Mouse (Mus musculus) midbrain, postnatal 0 days (tissue): ENCODE data around the gene Kcnj12. TPM values are rescaled to one million over a fixed set of nuclear protein-coding genes. Genes with fewer than 3 reads are reported as not detected.

Experiments
- ATAC-seq: fragments of 200-750 bp; cut with Nextera tagmentation; 2 replicates; pipeline ENCODE4 v1.8.0; 2017; ENCODE audit warnings: moderate number of reproducible peaks, mild to moderate bottlenecking, moderate TSS enrichment, moderate library complexity; ENCODE audit not compliant: low FRiP score
- DNase-seq: peaks from one replicate; pipeline ENCODE4 v3.0.0-alpha.2; 2015; ENCODE audit warnings: low spot score
- H3K27ac ChIP-seq: fragments of 300-500 bp; sonication (generic); 2 replicates; pipeline ENCODE4 v1.5.1; 2014; ENCODE audit warnings: low read depth, mild to moderate bottlenecking, low read length, mixed read lengths
- H3K27me3 ChIP-seq: fragments of 300-500 bp; sonication (generic); 2 replicates; pipeline ENCODE4 v1.6.1; 2014; ENCODE audit warnings: low read length, control low read depth, mixed read lengths; ENCODE audit not compliant: insufficient read depth
- H3K36me3 ChIP-seq: fragments of 300-500 bp; sonication (generic); 2 replicates; pipeline ENCODE4 v1.6.1; 2014; ENCODE audit warnings: low read length, control low read depth, mixed read lengths; ENCODE audit not compliant: insufficient read depth
- H3K4me1 ChIP-seq: fragments of 300-500 bp; sonication (generic); 2 replicates; pipeline ENCODE4 v1.6.1; 2014; ENCODE audit warnings: mild to moderate bottlenecking, control low read depth, antibody characterized with exemption, low read length, mixed read lengths; ENCODE audit not compliant: insufficient read depth
- H3K4me2 ChIP-seq: fragments of 300-500 bp; sonication (generic); 2 replicates; pipeline ENCODE4 v1.6.1; 2014; ENCODE audit warnings: low read depth, mild to moderate bottlenecking, low read length, mixed read lengths; ENCODE audit not compliant: poor library complexity, severe bottlenecking
- H3K4me3 ChIP-seq: fragments of 300-500 bp; sonication (generic); 2 replicates; pipeline ENCODE4 v1.5.1; 2014; ENCODE audit warnings: low read depth, mild to moderate bottlenecking, low read length, moderate library complexity
- H3K9ac ChIP-seq: fragments of 300-500 bp; sonication (generic); replicated peaks from 2 replicates; pipeline ENCODE4 v1.6.1; 2014; ENCODE audit warnings: mild to moderate bottlenecking, low read length, moderate library complexity, mixed read lengths; ENCODE audit not compliant: poor library complexity, severe bottlenecking
- H3K9me3 ChIP-seq: fragments of 300-500 bp; sonication (generic); 2 replicates; pipeline ENCODE4 v1.6.1; 2016; ENCODE audit warnings: low read length, control low read depth
- CTCF ChIP-seq: IDR thresholded peaks from 2 replicates; pipeline ENCODE4 v1.5.1; 2016; ENCODE audit warnings: antibody characterized with exemption, mild to moderate bottlenecking
- WGBS: fragments of 180-500 bp; shearing (Covaris S2); extraction: QIAGEN DNeasy Blood & Tissue Kit; methylation state at CpG from one replicate; pipeline ENCODE4 v1.1.7; 2014; 5-methylcytosine and 5-hydroxymethylcytosine counted together
- polyA plus RNA-seq: library from polyadenylated mRNA; unstranded; fragments of >200 nt; fragmentation: Nextera tagmentation; extraction: Ambion mirVana; gene quantifications from 2 replicates; pipeline ENCODE4 v1.2.1, GENCODE M21; 2015
- total RNA-seq: library from RNA; depleted of rRNA; stranded (reverse); fragments of >200 nt; gene quantifications from 2 replicates; pipeline ENCODE4 v1.2.3, GENCODE M21; 2014

The Kcnj12 gene
- total and polyA plus RNA-seq, 2 experiments from 2014 or later, result 3.1 to 23.6 TPM

DNA sequence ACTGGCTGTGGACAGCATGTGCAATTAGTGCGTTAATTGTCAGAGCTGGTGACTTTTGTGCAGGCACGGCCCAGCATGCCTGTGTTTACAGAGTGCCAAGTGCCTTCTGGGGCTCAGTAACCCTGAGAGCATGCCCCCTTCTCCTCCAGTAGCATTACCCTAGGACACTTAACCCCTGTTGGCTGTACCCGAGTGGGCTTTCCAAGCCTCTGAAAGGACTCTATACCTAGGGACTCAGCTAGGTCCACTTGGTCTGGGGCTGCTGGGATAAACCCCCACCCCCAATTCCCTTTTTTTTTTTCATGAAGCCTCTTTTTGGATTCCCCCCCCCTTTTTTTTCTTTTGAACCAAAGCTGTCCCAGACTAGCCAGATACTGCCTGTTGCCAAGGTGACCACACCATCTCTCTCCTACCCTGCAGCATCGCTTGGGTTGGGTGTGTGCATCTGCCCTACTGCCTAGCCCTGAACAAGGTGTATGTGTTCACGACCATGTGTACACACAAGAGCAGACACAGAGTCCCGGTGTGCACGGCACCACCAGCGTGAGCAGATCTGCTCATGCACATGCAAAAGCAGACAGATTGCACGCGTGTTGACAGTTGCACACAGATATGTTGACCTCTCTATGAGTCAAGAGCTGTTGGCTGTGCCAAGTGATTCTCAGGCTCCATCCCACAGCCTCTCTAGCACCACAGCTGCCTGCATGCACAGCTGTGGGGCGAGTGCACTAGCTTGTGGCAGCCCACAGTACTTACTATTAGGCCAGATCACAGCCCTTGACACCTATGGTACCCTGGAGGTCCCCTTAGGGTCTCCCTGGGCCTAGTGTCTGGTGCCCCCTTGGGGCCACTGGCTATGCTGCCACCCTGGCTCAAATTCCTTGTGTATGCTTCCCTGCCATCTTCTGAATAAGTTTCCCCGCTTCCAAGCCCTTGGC is 21.0 kb downstream of the Kcnj12 start:
- TF ChIP-seq CTCF, result peak; percentile 61

DNA sequence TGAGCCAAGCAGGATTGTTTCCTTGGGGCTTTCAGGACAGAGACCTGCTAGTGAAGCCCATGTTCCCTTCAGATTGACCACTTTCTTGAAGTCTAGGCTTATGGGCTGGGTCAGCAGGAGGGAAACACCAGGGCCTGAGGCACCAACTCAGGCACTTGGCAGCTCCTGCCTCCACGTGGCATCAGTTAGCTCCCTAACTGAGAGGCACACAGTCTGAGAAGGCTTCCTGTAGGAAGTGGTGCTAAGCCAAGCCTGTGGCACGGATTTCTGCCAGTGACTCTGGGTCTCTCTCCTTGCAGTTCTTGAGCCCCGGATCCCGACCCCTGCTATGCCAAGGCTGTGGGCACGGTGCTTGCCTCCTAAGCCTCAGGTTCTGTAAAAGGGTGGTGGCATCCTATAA is 22.4 kb downstream of the Kcnj12 start:
- no peak for TF ChIP-seq CTCF
- Histone ChIP-seq H3K27ac (no peak overlapping the region), H3K9me3 (no peaks in the 10 kb centered on the region), H3K27me3 (no peaks in the 10 kb centered on the region), H3K9ac (no peak overlapping the region), H3K4me1 (no peaks in the 10 kb centered on the region), H3K36me3 (no peaks in the 10 kb centered on the region), H3K4me3 (no peak overlapping the region), H3K4me2 (no peak overlapping the region)
- 74% methylated on average over 5 of the region's 5 CpGs for WGBS
- DNase-seq (no peak), ATAC-seq (no peak)

More for the DNA sequence above, 21.0 kb downstream of the Kcnj12 start:
- ATAC-seq (peak; percentile 38; the same call in 1 of the 2 replicates), DNase-seq (peak; percentile 55)
- Histone ChIP-seq H3K27me3 (no peaks in the 10 kb centered on the region), H3K4me1 (no peaks in the 10 kb centered on the region), H3K36me3 (no peaks in the 10 kb centered on the region), H3K4me3 (no peak overlapping the region), H3K27ac (no peak overlapping the region), H3K9ac (0 out of 2 replicates have a peak overlapping the region, but pooled peaks have one; percentile 13), H3K9me3 (no peaks in the 10 kb centered on the region), H3K4me2 (no peak overlapping the region)
- 81% methylated on average over 12 of the region's 12 CpGs for WGBS

- TF ChIP-seq CTCF, result no peak
- Histone ChIP-seq H3K9me3 (no peaks in the 10 kb centered on the region), H3K9ac (no peak overlapping the region), H3K36me3 (no peaks in the 10 kb centered on the region), H3K27me3 (no peaks in the 10 kb centered on the region), H3K4me1 (no peaks in the 10 kb centered on the region), H3K27ac (no peak overlapping the region), H3K4me2 (no peak overlapping the region), H3K4me3 (no peak overlapping the region)
- ATAC-seq (no peak), DNase-seq (no peak)
- WGBS, result 77% methylated on average over 5 of the region's 5 CpGs
Observed at GRCm38 (mm10) chr11:61047441-61047840, 25.1 kb downstream of the Kcnj12 start.

DNA sequence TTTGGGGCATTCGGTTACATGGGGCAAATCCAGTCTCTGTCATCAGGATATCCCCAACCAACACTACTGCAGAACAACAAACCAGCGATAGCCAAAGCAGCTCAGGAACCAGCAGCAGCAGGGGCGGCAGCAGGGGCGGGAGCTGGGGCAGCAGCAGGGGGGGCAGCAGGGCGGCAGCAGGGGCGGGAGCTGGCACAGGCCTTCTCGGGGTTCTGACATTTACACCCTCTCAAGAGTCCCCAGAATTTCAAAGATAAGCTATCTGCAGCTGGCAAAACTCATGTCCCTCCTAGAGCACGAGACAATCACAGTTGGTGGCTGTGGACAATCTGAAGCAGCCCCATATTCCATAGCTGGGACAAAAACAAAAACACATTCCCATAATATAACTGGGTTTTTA is 28.8 kb downstream of the Kcnj12 start:
- no peaks in the 10 kb centered on the region for H3K9me3 ChIP-seq
- H3K4me2 ChIP-seq, result no peak overlapping the region
- 51% methylated on average over 8 of the region's 8 CpGs for WGBS
- H3K4me3 ChIP-seq, result no peak overlapping the region
- DNase-seq (no peak), ATAC-seq (no peak)
- TF ChIP-seq CTCF, result no peak
- H3K4me1 ChIP-seq, result no peaks in the 10 kb centered on the region
- no peaks in the 10 kb centered on the region for H3K36me3 ChIP-seq
- H3K27ac ChIP-seq, result no peak overlapping the region
- no peak overlapping the region for H3K9ac ChIP-seq
- H3K27me3 ChIP-seq, result no peaks in the 10 kb centered on the region

GRCm38 (mm10) chr11:61056871-61057270 is 34.5 kb downstream of the Kcnj12 start:
- Histone ChIP-seq H3K9me3 (no peaks in the 10 kb centered on the region), H3K9ac (no peak overlapping the region), H3K4me3 (no peak overlapping the region), H3K27me3 (no peaks in the 10 kb centered on the region), H3K27ac (no peak overlapping the region), H3K4me2 (no peak overlapping the region), H3K36me3 (no peaks in the 10 kb centered on the region), H3K4me1 (peaks cover 4% of the 10 kb centered on the region; the same call in 1 of the 2 replicates)
- ATAC-seq (no peak), DNase-seq (no peak)
- no peak for TF ChIP-seq CTCF
- 70% methylated on average over 5 of the region's 5 CpGs for WGBS
